Mouse (Mus musculus) limb, embryonic 14.5 days (tissue): ENCODE results near the gene Sh3gl3. TPM values are rescaled to one million over a fixed set of nuclear protein-coding genes. Genes with fewer than 3 reads are reported as not detected.

Experiments
- ATAC-seq: fragments of 200-750 bp; cut with Nextera tagmentation; 2 replicates; pipeline ENCODE4 v1.8.0; 2017; ENCODE audit warnings: low read depth, moderate number of reproducible peaks, moderate TSS enrichment; ENCODE audit not compliant: low FRiP score
- DNase-seq: peaks from one replicate; pipeline ENCODE4 v3.0.0-alpha.2; 2015; ENCODE audit warnings: low spot score
- H3K27ac ChIP-seq: fragments of 300-500 bp; sonication (generic); replicated peaks from 2 replicates; pipeline ENCODE4 v1.5.1; 2014; ENCODE audit warnings: low read depth, mild to moderate bottlenecking, low read length, moderate library complexity, mixed read lengths
- H3K27me3 ChIP-seq: fragments of 300-500 bp; sonication (generic); 2 replicates; pipeline ENCODE4 v1.6.1; 2014; ENCODE audit warnings: low read length, mixed read lengths; ENCODE audit not compliant: control insufficient read depth, insufficient read depth
- H3K36me3 ChIP-seq: fragments of 300-500 bp; sonication (generic); 2 replicates; pipeline ENCODE4 v1.6.1; 2014; ENCODE audit warnings: mild to moderate bottlenecking, low read length, moderate library complexity, mixed read lengths; ENCODE audit not compliant: control insufficient read depth, insufficient read depth
- H3K4me1 ChIP-seq: fragments of 300-500 bp; sonication (generic); 2 replicates; pipeline ENCODE4 v1.6.1; 2014; ENCODE audit warnings: antibody characterized with exemption, low read length, mixed read lengths; ENCODE audit not compliant: control insufficient read depth, insufficient read depth
- H3K4me2 ChIP-seq: fragments of 300-500 bp; sonication (generic); replicated peaks from 2 replicates; pipeline ENCODE4 v1.6.1; 2014; ENCODE audit warnings: low read depth, mild to moderate bottlenecking, low read length, moderate library complexity; ENCODE audit not compliant: severe bottlenecking
- H3K4me3 ChIP-seq: fragments of 300-500 bp; sonication (generic); replicated peaks from 2 replicates; pipeline ENCODE4 v1.5.1; 2014; ENCODE audit warnings: low read length
- H3K9ac ChIP-seq: fragments of 300-500 bp; sonication (generic); 2 replicates; pipeline ENCODE4 v1.6.1; 2014; ENCODE audit warnings: mild to moderate bottlenecking, low read depth, low read length, moderate library complexity; ENCODE audit not compliant: severe bottlenecking
- H3K9me3 ChIP-seq: fragments of 300-500 bp; sonication (generic); 2 replicates; pipeline ENCODE4 v1.6.1; 2016; ENCODE audit warnings: low read length; ENCODE audit not compliant: control insufficient read depth
- POLR2A ChIP-seq: fragments of 200-500 bp; IDR thresholded peaks from 2 replicates; pipeline ENCODE4 v1.8.0; 2012; ENCODE audit warnings: inconsistent platforms, mild to moderate bottlenecking, moderate library complexity, borderline replicate concordance; ENCODE audit not compliant: insufficient read depth, insufficient read length; ENCODE audit errors: extremely low read depth
- WGBS: fragments of 180-500 bp; shearing (Covaris S2); extraction: QIAGEN DNeasy Blood & Tissue Kit; methylation state at CpG from one replicate; pipeline ENCODE4 v1.1.7; 2014; 5-methylcytosine and 5-hydroxymethylcytosine counted together
- polyA plus RNA-seq, 2 experiments: library from polyadenylated mRNA; depleted of rRNA in 1 of 2; stranded (reverse) in 1 of 2; unstranded in 1 of 2; fragments of >200 nt; fragmentation: Nextera tagmentation in 1 of 2; extraction: Ambion mirVana in 1 of 2; gene quantifications; 2 replicates each; pipeline versions ENCODE4 v1.2.1 to v1.2.3; 2012 to 2014

Gene Sh3gl3
- polyA plus RNA-seq, 2 experiments, result 10.5 to 15.1 TPM

DNA sequence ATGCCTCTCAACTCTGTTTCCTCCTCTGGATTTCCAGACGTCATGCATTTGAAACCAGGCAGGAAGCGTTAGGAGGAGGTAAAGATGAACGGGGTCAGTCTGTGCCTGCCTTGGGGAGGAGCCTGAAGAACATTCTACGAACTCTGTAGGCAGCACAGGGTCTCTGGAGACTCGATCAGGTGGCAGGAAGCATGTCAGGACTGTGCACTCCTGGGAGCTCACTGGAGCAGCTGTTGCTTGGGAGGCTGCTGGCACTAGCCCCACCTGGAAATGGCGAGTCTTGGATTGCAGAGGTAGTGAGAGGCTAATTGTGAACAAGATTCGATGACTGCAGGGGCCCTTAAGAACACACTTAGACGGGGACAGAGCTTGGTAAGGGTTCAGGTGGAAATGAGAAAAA, 167.8 kb downstream of the Sh3gl3 start:
- Histone ChIP-seq H3K27me3 (peaks cover 17% of the 10 kb centered on the region), H3K9me3 (no peaks in the 10 kb centered on the region), H3K36me3 (no peaks in the 10 kb centered on the region), H3K4me3 (no peak overlapping the region), H3K9ac (no peak overlapping the region), H3K4me1 (peaks cover 11% of the 10 kb centered on the region), H3K27ac (no peak overlapping the region), H3K4me2 (no peak overlapping the region)
- TF ChIP-seq POLR2A, result no peak
- WGBS, result 22% methylated on average over 8 of the region's 8 CpGs
- no peak for ATAC-seq
- DNase-seq, result no peak

DNA sequence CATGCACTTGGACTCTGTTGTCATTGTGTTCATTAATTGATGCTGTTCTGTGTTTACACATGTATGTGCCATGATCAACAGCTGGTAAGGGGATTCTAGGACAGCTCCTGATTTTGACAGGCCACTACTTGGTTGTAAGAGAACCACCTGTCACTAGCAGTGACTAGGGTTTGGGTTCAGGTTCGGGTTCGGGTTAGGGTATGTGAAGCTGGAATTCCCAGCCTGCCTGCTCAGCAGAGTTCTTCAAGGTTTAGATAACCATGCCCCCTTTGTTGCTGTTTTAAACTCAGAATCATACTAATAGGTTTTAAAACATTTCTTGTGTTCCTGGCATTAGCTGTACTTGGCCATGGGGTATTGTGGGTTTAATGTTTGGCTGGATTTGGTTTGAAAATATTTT, 173.1 kb downstream of the Sh3gl3 start:
- H3K4me3 ChIP-seq, result no peak overlapping the region
- no peak for DNase-seq
- H3K27ac ChIP-seq, result no peak overlapping the region
- H3K9me3 ChIP-seq, result no peaks in the 10 kb centered on the region
- no peaks in the 10 kb centered on the region for H3K36me3 ChIP-seq
- WGBS, result 78% methylated on average over 2 of the region's 2 CpGs
- H3K27me3 ChIP-seq, result no peaks in the 10 kb centered on the region
- TF ChIP-seq POLR2A, result no peak
- H3K4me2 ChIP-seq, result no peak overlapping the region
- peaks cover 9% of the 10 kb centered on the region for H3K4me1 ChIP-seq
- H3K9ac ChIP-seq, result no peak overlapping the region
- no peak for ATAC-seq

GRCm38 (mm10) chr7:82349796-82350195, 176.2 kb downstream of the Sh3gl3 start:
- H3K4me1 ChIP-seq, result peaks cover 3% of the 10 kb centered on the region; the same call in 1 of the 2 replicates
- no peaks in the 10 kb centered on the region for H3K9me3 ChIP-seq
- no peaks in the 10 kb centered on the region for H3K27me3 ChIP-seq
- no peak overlapping the region for H3K4me3 ChIP-seq
- no peaks in the 10 kb centered on the region for H3K36me3 ChIP-seq
- no peak overlapping the region for H3K27ac ChIP-seq
- TF ChIP-seq POLR2A, result no peak
- no peak for DNase-seq
- H3K9ac ChIP-seq, result no peak overlapping the region
- ATAC-seq, result no peak
- H3K4me2 ChIP-seq, result no peak overlapping the region
- 36% methylated on average over 7 of the region's 7 CpGs for WGBS

- H3K4me3 ChIP-seq, result no peak overlapping the region
- no peaks in the 10 kb centered on the region for H3K36me3 ChIP-seq
- H3K9ac ChIP-seq, result no peak overlapping the region
- no peaks in the 10 kb centered on the region for H3K27me3 ChIP-seq
- H3K4me1 ChIP-seq, result peaks cover 3% of the 10 kb centered on the region; the same call in 1 of the 2 replicates
- no peak for TF ChIP-seq POLR2A
- WGBS, result 88% methylated on average over 3 of the region's 3 CpGs
- H3K9me3 ChIP-seq, result no peaks in the 10 kb centered on the region
- no peak overlapping the region for H3K4me2 ChIP-seq
- no peak overlapping the region for H3K27ac ChIP-seq
- DNase-seq (no peak), ATAC-seq (no peak)
Measured at GRCm38 (mm10) chr7:82350421-82350820, 176.8 kb downstream of the Sh3gl3 start.

Other genes with a start within 250 kb of the Sh3gl3 start
- 17.9 and 18.2 TPM in 2 replicates for gene Hdgfl3, start 239.4 kb upstream of the Sh3gl3 start, polyA plus RNA-seq (2012; rRNA removed)
- gene Hdgfl3, start 239.4 kb upstream of the Sh3gl3 start, polyA plus RNA-seq (2014; fragmentation: Nextera tagmentation; extraction: Ambion mirVana), result 21.3 and 26.3 TPM in 2 replicates
- 1.9 and 2.5 TPM in 2 replicates for gene Bnc1, start 181.5 kb upstream of the Sh3gl3 start, polyA plus RNA-seq (2012; rRNA removed)
- 1.8 and 2.2 TPM in 2 replicates for gene Bnc1, start 181.5 kb upstream of the Sh3gl3 start, polyA plus RNA-seq (2014; fragmentation: Nextera tagmentation; extraction: Ambion mirVana)
- gene Adamtsl3, start 161.9 kb downstream of the Sh3gl3 start, polyA plus RNA-seq (2012; rRNA removed), result 9.2 and 9.7 TPM in 2 replicates
- 8.3 and 10.6 TPM in 2 replicates for gene Adamtsl3, start 161.9 kb downstream of the Sh3gl3 start, polyA plus RNA-seq (2014; fragmentation: Nextera tagmentation; extraction: Ambion mirVana)